Mouse (Mus musculus) kidney, postnatal 36 days (tissue): Measurements from ENCODE around the gene Nudt22.

ENCODE experiments used
- DNase-seq, 2 experiments: peaks; one replicate each; pipeline ENCODE4 v3.0.0; 2021 to 2022; ENCODE audit warnings: mixed read lengths in 2 of 2

Nudt22 gene

DNA sequence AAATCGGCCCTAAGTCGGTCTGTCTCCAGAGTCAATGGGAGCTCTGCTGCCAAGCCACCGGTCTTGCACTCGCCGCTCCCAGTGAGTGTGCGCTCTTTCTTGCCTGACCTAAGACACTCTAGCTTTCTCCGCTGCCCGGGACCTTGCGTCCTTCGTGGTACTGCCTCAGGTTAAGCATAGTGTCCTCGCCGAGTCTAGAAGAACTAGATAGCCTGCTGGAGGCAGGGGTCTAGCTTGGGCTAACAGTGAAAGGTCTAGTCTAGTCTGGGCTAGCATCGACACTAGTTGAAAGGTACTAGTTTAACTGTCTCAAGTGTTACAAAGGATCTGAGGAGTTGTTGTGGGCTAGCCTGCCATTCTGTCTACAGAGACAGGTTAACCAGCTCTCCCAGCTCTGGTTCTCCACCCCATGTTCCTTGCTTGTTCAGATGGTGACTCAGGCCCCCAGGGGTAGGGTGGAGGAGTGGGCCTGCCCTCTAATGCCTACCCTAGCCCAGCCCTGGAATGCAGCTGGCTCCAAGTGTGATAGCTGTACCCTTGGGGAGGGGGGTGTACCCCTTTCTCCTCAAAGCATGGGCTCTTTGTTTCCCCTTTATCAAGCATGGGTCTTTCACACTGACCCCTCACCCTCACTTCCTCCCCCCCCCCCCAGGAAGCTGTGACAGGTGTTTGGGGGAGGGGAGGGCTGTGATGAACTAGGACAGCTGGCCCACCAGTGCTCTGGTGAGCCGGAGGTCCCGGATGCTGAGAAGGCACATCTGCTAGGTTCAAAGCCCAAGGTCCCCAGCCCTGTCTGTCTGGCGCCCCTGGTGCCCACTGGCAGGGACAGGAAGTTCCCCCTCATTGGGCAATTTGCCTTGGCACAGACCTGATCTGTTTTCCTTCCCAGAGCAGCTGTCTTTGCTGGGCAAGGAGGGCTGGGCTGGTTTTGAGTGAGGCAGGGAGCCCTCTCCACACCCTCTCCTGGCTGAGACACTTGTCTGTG, 20.1 kb downstream of the Nudt22 start, which contains the start of gene Plcb3:
Plcb3 (minus strand) TSS at position 934 of the 985 bp plus-strand sequence.
- DNase-seq, result peak; percentile 65 to 67

DNA sequence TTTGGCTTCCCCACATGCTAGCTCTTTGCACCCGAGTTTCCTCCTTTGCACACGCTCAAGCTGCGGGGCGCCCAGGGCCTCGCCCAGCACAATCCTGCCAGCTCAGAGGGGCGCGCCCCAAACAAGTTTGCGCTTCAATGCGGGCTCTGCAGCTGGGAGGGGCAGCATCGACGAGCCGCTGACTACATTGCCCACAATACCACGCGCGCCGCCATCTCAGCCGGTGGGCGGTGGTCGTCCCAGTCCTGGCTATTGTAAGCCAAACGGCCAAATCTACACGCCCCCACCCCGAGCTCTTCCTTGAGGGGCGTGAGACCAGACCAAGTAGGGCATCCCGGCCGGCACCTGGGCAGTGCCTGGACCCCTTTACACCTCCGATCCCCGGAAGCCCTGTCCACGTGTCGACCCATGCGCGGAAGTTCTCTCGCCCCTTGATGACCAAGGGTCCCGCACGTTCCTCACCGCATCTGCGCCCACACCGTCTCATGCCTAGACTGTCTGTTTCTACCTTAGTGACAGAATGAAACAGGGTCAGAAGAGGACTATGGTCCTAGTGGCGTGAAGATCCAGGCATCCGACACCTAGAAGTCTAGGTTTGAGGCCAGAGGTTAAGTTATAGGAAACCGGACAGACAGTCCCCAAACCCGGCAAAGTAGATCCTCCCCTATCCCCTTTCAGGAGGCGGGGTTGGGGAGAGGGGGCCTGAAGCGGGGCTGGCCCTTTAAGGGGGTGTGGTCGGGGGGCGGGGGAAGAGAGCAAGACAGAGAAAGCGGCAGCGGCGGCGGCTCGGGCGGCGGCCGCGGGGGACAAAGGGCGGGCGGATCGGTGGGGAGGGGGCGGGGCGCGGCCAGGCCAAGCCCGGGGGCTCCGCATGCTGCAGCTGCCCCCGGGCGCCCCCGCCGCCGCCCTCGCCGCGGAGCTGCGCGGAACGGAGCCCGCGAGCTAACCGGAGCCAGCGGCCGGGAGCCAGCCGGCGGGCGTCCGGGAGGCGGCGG, 21.4 kb downstream of the Nudt22 start, which contains the start of gene Ppp1r14b:
Ppp1r14b (plus strand) TSS at position 758 of the 995 bp plus-strand sequence.
- DNase-seq, result peak; percentile 82 to 92

DNA sequence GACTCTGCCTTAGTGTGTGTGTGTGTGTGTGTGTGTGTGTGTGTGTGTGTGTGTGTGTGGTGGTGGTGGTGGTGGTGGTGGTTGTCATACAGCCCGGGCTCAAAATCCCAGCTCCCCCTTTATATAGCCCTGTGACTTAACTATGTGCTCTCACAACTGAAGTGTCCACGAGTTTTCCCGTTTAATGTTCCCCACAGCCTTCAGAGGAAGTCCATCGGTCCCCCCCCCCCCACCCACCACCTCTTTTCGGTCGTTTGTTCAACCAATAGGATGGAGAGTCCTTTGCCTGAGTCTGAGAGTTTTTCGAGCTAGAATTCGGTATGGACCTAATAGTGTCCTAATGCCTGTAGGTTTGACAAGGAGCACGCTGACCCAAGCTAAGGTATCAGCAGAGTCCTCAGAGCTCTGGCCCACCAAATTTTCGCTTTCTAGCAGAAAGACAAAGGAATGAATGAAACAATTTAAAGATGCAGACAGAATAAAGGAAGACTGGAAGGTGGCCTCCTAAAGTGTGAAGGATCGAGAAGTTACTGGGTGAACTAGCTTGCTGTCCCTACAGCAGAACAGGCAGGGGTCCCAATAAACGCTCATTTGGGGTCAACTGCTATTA, 22.2 kb downstream of the Nudt22 start:
- no peak for DNase-seq

DNA sequence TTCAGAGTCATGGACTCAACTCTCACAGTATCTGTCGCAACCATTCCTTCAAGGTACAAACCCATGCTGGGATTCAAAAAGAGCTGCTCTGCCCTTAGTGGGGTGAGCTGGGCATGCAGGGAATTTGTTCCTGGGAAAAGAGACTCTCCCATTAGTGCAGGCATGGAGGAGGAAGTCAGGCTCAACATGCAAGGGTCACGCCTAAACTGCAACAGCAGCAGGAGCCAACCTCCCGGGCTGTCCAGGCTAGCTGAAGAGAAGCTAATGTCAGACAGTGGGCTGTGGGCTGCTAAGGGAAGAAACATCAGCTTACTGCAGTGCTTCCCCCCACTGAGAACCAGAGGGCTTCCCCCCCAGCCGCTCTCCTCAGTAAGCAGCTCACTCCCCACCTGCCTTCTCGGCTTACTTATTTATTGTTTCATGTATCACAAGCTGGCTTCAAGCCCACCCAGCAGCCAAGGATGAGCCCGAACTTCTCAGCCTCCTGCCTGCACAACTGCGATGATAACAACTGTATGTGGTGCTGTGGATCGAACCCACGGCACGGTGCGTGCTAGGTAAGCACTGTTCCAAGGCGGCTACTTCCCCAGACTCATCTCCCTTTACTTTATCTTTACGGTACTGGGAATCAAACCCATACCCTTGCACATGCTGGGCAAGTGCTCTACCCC, 23.5 kb downstream of the Nudt22 start:
- DNase-seq, result no peak

DNA sequence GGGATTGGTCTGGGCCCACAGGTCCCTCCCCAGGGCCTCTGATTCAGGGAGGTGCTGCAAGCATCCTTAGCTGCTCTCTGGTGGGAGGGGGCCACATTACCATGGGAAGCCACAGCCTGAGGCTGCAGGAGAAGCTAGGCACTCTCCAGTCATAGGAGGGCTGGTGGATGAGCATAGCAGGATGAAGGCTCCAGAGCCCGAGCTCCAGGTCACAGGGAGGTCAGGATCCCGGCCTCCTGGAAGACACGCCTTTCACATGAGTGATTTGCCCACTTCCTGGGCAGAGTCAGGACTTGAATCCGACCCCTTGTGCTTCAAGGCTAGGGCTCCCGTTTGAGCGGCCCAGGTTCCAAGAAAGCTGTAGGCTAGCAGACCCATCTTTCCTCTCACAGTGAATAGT, 24.3 kb downstream of the Nudt22 start:
- DNase-seq, result no peak

DNA sequence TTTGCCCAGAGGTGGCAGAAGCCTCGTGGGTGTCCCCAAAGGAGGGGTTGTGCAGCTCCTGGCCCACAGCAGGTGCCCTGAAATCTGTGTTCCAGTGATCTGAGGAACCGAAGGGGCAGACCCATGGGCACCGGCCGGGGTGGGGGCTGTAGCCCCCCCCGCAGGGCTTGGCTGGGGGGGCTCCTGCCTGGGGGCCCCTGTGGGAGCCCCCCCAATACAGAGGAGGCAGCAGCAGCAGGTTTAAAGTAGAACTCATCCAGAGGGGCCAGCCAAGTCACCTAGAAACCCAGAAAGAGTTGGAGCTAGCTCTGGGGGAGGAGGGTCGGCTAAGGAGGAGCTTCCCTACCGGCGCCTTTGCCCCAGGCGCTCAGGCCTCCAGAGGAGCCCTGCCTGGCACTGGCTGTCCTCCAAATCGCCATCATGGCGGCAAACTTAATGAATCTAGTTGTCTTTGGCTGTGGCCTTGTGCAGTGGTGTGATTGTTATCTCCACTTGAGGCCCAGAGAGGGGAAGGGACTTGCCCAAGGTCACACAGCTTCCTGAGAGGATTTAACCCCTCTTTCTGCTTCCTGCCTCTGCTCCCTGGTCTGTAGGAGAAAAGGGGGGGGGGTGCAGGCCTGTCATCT, 25.3 kb downstream of the Nudt22 start:
- DNase-seq, result peak in 1 of 2 experiments; percentile 37

DNA sequence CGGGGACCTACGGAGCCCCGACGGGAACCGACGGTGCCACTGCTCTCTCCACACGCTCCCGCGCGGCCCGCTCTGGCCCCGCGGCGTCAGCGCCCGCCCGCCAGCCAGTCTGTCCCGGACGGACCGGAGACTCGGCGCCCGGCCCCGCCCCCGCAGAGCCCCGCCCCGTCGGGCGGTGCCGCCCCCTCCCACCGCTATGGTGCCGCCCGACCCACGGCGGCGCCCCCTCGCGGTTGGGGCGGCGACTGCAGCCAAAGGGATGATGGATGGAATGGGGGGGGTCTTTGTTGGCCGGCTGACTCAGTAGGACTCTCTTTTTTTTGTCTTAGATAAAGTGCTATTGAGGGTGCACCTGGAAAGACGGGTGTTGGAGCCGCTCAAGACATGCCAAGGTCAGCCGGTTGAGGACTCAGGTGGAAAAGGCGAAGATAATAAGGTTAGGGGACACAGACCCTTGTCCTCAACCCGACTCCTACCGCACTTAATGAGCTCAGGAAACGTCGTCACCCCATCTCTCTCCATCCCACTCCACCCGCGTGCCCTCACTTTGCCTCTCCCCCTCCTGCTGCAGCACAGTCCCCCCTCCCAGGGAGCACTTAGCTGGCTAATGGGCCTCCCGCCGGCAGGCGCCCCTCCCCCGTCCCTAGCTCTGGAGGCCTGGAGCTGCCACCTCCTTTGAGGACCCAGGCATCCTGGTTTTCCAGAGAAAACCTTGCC, 26.1 kb downstream of the Nudt22 start:
- peak; percentile 70 to 93 for DNase-seq

DNA sequence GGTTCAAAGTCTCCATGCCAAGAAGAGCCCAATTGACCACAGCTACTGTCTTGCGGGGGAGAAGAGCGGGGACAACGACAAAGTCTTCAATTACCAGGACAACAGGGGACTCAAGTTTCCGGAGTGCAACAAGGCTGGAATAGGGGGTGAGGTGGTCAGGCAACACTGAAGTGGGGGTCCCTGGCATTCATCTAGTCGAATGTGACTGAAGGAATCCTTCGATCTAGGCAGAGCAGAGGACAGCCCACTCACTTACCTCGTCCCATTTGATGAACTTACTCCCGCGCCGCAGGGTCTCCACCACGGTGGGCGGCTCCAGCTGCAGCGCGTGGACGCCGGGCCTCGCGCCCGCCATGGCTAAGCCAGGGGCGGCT, 26.6 kb downstream of the Nudt22 start:
- DNase-seq, result no peak

DNA sequence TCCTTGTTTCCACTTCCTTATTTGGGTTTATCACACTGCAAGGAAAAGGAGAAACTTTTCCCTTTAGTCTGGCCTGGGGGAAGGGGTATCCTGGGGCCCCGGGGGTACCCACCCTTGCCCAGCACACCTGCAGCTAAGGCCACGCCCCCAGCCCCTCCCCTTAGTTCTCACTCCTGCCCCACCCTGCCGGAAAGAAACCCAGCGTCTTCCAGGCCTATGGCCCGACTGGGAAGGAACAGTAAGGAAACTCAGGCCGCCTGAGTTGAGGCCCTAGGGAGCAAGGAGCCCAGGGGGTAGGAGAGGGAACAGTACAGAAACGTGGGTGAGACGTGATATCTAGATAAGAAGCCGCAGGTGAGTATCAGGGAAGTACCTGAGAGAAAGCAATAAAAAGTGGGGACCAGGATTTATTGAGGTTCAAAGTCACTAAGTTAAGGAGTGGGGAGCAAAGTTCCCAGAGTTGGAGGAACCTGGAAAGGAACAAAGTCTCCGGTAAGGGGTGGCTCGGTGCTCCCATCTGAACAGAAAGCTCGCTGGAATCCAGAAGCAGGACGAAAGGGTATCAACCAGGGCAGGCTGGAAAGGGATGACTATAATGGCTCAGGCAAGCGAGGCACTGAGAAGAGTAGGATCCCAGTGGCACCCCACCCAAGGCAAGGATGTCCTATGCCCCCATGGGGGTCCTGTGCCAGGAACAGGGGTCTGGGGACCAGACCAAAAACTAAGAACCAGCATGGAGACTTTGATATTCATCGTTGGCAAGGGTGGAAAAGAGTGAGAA, 27.2 kb downstream of the Nudt22 start:
- DNase-seq, result peak; percentile 48 to 81

DNA sequence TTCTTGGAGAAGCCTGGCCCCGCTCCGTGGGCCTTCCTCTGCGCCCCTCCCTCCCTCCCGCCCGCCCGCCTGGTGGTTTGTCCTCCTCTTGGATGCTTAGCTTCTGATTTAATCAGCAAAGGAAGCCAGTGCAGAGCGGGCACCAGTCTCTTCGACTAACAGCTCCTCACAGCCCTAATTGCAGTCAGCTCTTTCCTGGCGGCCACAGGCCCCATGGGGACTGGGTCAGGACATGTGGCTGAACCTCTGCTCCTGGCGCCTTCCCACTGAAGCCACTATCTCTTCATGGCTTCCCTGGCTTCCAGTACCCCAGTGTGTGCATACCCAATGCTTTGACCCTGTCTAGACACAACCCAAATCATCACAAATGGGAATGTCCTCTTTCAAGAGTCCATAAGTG, 39.5 kb downstream of the Nudt22 start:
- DNase-seq, result no peak

DNA sequence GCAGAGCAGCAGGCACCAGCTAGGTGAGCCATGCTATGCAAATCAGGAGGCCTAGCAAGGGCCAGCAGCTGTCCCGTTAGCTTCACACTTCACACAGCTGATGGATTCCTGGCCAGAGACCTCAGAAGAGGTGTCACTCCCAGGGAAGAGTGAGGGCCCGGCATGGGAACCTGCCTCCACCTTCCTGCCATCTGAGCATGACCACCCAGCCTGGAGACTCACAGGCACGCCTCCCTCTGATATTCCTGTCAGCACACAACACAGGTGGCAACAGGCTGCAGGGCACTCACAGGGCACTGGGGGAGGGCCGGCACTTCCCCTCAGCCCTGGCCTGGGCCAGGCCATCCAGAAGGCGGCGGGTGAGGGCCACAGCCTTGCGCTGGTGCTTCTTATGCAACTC, 40.5 kb downstream of the Nudt22 start:
- DNase-seq, result no peak

DNA sequence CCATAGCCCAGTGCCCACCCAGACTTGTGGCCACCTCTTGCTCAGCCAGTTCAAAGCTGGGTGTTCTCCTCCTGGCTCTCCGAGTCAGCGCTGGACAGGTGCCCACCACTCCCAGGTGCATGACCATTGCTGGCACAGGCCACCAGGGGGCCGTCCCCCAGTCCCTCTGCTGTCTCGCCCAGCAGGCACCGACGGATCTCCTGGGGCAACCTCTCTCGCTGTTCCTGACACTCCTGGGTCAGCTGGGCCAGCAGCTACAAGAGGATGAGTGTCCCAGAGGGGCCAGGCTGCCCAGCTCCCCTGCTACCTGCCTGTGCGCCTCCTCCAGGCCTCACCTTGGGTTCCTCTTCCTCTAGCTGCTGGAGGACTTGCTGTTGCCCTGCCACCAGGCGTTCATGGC, 41.9 kb downstream of the Nudt22 start:
- peak; percentile 69 to 86 for DNase-seq

DNA sequence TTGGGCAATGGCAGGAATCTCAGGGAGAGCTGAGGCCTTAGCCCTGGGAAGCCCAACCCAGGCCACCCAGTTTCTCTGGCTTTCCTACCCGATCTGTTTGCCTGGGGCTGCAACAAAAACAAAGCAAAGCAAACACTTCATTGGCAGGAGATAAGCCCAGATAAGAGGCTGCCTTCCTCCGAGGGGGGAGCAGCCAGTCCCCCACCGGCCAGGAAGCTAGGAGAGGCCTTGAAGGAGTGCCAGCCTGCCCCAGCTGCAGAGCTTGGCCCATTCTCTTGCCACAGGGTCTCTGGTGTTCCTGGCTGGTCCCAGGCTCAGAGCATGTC, 43.2 kb downstream of the Nudt22 start:
- DNase-seq, result peak; percentile 75 to 77

DNA sequence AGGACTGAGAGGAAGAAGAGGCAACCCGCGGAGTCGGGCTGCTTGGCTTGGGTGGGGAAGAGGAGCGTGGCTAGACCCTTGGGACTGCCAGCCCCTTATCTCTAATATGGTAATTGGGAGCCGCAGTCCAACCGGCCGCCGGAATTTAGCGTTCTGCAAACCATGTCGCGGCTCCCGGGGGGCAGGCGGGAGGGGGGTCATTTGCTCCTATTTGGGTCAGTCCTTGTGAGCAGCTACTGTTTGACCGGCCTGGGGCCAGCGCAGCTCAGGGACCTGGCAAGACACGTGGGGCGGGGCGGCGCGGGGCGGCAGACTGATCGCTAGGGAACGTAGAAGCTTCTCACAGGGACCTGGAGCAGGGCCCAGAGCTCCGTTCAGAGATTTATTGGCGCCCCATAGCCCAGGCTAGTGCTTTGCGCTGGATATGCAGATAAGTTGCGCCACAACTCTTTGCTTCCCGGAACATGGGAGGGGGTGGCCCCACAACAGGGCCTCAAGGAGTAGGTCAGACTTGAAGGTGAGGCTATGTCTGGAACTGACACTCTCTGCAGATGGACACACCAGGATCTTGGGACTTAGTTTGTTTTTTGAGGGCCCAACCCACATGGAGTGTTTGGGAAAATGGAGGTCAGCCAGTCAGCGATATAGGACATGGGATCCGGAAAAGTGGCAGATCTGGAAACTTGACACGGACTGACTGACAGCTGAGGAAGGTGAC, 43.8 kb downstream of the Nudt22 start:
- peak; percentile 92 to 93 for DNase-seq

DNA sequence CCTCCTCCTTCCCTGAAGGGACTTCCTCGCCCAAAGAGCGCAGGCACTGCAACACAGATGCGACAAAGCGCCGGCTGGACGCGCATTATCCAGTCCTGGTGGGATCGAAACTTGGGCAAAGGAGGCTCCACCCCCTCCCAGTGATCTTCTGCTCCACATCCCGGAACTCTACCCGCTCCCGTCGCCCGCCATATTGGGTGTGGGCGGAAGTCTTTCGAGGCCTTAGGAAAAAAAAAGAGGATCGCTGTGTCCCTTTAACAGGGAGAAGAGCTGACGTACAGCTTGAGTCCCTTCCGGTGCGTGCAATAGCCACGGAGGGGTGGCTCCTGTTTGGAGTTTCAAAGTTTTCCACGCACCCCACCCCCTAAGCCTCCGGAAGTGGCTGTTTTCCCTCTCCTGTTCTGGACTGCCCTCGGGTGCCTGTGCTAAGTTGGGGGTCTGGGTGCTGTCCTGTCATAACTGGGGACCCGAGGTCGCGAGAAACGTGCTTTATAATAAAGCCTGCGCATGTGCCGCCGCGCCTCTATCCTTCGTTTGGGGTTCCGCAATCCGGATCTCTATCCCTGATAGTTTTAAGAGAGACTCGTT, 44.4 kb downstream of the Nudt22 start:
- peak; percentile 96 to 97 for DNase-seq

DNA sequence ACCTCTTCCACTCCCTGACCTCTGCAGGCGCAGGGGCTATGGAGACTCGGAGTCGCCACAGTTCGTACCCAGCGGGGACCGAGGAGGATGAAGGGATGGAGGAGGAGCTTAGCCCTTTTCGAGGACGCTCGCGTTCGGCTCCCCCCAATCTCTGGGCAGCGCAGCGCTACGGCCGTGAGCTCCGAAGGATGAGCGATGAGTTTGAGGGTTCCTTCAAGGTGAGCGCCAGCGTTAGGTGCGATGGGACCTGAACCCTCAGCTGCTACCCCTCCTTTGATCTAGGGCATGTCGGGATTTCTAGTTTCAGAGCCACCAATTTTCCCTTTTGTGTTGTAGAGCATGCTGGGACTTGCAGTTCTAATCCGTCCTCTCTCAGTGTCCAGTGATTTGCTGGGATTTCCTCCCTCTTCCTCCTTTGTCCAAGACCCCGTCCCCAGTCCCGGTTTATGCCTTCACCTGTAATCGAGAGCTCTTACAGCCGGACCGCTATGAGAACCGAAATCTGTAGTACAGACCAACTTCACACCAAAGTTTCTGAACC, 45.2 kb downstream of the Nudt22 start:
- peak; percentile 63 to 66 for DNase-seq

DNA sequence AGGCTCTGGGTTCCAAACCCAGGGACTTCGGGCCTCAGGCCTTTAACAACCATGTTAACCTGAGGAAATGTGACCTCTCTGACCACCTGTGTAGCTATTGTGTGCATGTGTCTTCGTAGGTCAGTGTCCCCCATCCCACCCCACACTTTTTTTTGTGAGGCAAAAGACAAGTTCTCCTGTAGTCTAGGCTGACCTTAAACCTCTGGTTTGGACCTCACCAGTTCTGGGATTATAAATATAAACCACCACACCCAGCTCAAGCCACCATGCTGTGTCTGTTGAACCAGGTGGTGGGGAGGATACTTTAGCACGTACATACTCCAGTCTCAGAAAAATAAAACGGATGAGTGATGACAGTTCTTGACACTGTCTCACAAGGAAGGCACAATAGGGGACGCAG, 46.0 kb downstream of the Nudt22 start:
- DNase-seq, result no peak

DNA sequence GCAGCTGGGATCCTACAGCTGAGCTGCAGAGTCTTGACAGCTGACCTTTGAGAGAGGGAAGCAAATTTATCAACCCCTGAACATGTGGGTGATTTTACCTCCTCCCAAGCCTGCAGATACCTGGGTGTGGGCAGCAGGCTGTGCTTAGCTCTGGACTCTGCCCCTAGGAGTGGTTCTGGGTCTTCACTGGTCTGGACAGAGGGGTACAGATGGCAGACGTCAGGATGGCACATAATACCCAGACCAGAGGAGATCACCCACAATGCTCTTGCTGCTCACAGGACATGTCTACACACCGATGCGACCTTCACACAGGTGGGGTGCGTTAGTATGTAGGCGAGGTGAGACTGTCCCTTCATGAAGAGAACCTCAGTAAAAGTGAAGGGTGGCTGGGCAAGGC, 46.4 kb downstream of the Nudt22 start:
- DNase-seq, result no peak

DNA sequence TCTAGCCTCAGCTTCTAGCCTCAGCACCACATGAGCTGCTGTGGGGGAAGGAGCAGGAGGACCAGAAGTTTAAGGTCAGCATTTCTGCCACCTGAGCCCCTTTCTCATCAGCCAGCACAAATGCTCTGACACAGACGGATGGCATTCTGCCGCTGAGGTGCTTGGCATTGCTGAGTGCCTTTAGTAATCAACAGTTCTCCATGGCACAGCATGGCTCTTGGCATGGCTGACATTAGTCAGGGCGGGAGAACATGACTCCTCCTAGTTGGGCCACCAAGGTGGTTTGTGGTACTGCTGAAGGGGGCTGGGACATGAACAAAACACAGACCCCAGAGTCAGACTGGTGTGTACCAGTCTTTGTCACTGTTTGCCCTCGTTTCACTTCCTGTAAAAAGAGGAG, 47.7 kb downstream of the Nudt22 start:
- no peak for DNase-seq
